Mouse (Mus musculus) intestine, embryonic 14.5 days (tissue): ENCODE results near the gene Stx17. TPM values are rescaled to one million over a fixed set of nuclear protein-coding genes. Genes with fewer than 3 reads are reported as not detected.

ENCODE experiments used
- microRNA counts: library from miRNA; unstranded; fragments of <30 nt; microRNA quantifications from one replicate; lab custom pipeline; 2016
- microRNA-seq: library from miRNA; unstranded; fragments of <30 nt; microRNA quantifications from one replicate; pipeline ENCODE4, GENCODE M21; 2016
- polyA plus RNA-seq: library from polyadenylated mRNA; unstranded; fragments of >200 nt; fragmentation: Nextera tagmentation; extraction: Ambion mirVana; gene quantifications from 2 replicates; pipeline ENCODE4 v1.2.1, GENCODE M21; 2014

Gene Stx17
- polyA plus RNA-seq, 1 experiment from 2014 or later, result 26.8 TPM

MicroRNAs encoded within 50 kb of the gene (microRNA counts, 519-probe panel; counts per million panel counts)
- 1,628 counts per million, percentile 10 among the panel's probes with 10 or more counts for microRNA mmu-miR-1958 (lab: Ali Mortazavi, UCI)

Small RNA genes within 50 kb of the gene (microRNA-seq; reads per million reads assigned to microRNA genes)
- not detected for gene Mir1958

Other genes starting within 250 kb of the Stx17 start
- gene Nr4a3, start 79.8 kb upstream of the Stx17 start, polyA plus RNA-seq, result 0.15 TPM in 1 of 2 replicates, not detected in the other
- gene Erp44, start 154.6 kb downstream of the Stx17 start, polyA plus RNA-seq, result 72.3 and 74.6 TPM in 2 replicates
- 8.0 and 8.8 TPM in 2 replicates for gene Invs, start 154.8 kb downstream of the Stx17 start, polyA plus RNA-seq